Mouse (Mus musculus): ENCODE measurements around the gene Fer.

- TF ChIP-seq CTCF (IDR thresholded peaks at IDR 0.05; ENCODE audit: insufficient read depth, low read length) (no peak), POLR2A (IDR thresholded peaks at IDR 0.05; ENCODE audit: borderline replicate concordance, extremely low read depth, low read depth, low read length) (no peak)
These were observed 156.0 kb downstream of the Fer start for GRCm38 (mm10) chr17:64018870-64019269.
